Mouse (Mus musculus) heart, embryonic 14.5 days (tissue): Measurements from ENCODE around the gene Vmn2r24. TPM values are rescaled to one million over a fixed set of nuclear protein-coding genes. Genes with fewer than 3 reads are reported as not detected.
"Not testable (repeated sequence)": the region's sequence is repeated elsewhere in the genome, so short reads cannot be mapped to it uniquely, and the experiment has no call there.

ENCODE experiments used
- ATAC-seq: fragments of 200-750 bp; cut with Nextera tagmentation; 2 replicates; pipeline ENCODE4 v1.8.0; 2017; ENCODE audit warnings: low read depth, moderate TSS enrichment; ENCODE audit not compliant: insufficient number of reproducible peaks, insufficient read depth, low FRiP score
- H3K27ac ChIP-seq, 2 experiments: fragments of 200-500 bp in 1 of 2; fragments of 300-500 bp in 1 of 2; sonication (generic) in 1 of 2; replicated peaks in 1 of 2; 2 replicates each; pipeline ENCODE4 v1.5.1; 2012 to 2014; ENCODE audit warnings: low read depth in 2 of 2, low read length in 2 of 2, control low read depth in 1 of 2, mild to moderate bottlenecking in 1 of 2, mixed read lengths in 1 of 2; ENCODE audit not compliant: control insufficient read depth in 1 of 2, insufficient read depth in 1 of 2
- H3K27me3 ChIP-seq: fragments of 300-500 bp; sonication (generic); 2 replicates; pipeline ENCODE4 v1.6.1; 2014; ENCODE audit warnings: mild to moderate bottlenecking, low read length, control low read depth; ENCODE audit not compliant: control insufficient read depth, insufficient read depth
- H3K36me3 ChIP-seq: fragments of 300-500 bp; sonication (generic); 2 replicates; pipeline ENCODE4 v1.6.1; 2014; ENCODE audit warnings: mild to moderate bottlenecking, control low read depth, low read length, mixed read lengths; ENCODE audit not compliant: control insufficient read depth, insufficient read depth
- H3K4me1 ChIP-seq, 2 experiments: fragments of 200-500 bp in 1 of 2; fragments of 300-500 bp in 1 of 2; sonication (generic) in 1 of 2; 2 replicates each; pipeline ENCODE4 v1.6.1; 2012 to 2014; ENCODE audit warnings: low read length in 2 of 2, control low read depth in 1 of 2, mixed read lengths in 1 of 2; ENCODE audit not compliant: control insufficient read depth in 2 of 2, insufficient read depth in 2 of 2
- H3K4me2 ChIP-seq: fragments of 300-500 bp; sonication (generic); 2 replicates; pipeline ENCODE4 v1.6.1; 2014; ENCODE audit warnings: mild to moderate bottlenecking, low read length
- H3K4me3 ChIP-seq, 2 experiments: fragments of 200-500 bp in 1 of 2; fragments of 300-500 bp in 1 of 2; sonication (generic) in 1 of 2; 2 replicates each; pipeline ENCODE4 v1.5.1; 2012 to 2014; ENCODE audit warnings: low read length in 2 of 2, mild to moderate bottlenecking in 2 of 2, control low read depth in 1 of 2, low read depth in 1 of 2, moderate library complexity in 1 of 2; ENCODE audit not compliant: control insufficient read depth in 1 of 2, insufficient read depth in 1 of 2
- H3K9ac ChIP-seq: fragments of 300-500 bp; sonication (generic); 2 replicates; pipeline ENCODE4 v1.6.1; 2014; ENCODE audit warnings: mild to moderate bottlenecking, low read length
- H3K9me3 ChIP-seq: fragments of 300-500 bp; sonication (generic); 2 replicates; pipeline ENCODE4 v1.6.1; 2016; ENCODE audit warnings: low read length, control low read depth; ENCODE audit not compliant: control insufficient read depth
- WGBS: fragments of 180-500 bp; shearing (Covaris S2); extraction: QIAGEN DNeasy Blood & Tissue Kit; methylation state at CpG from one replicate; pipeline ENCODE4 v1.1.7; 2014; 5-methylcytosine and 5-hydroxymethylcytosine counted together
- polyA plus RNA-seq: library from polyadenylated mRNA; unstranded; fragments of >200 nt; fragmentation: Nextera tagmentation; extraction: Ambion mirVana; gene quantifications from 2 replicates; pipeline ENCODE4 v1.2.1, GENCODE M21; 2014

Gene Vmn2r24
- not detected in 2 replicates for polyA plus RNA-seq

GRCm38 (mm10) chr6:123778579-123778978, at the start of gene Vmn2r24:
Gene Vmn2r24, plus strand, starts transcription at chr6:123778879.
- Histone ChIP-seq H3K27me3 (no peaks in the 10 kb centered on the region), H3K27ac (no peak within 1 kb of the TSS), H3K4me3 (no peak within 1 kb of the TSS), H3K9me3 (no peaks in the 10 kb centered on the region), H3K36me3 (no peaks in the 10 kb centered on the region), H3K4me2 (no peak within 1 kb of the TSS), H3K9ac (no peak within 1 kb of the TSS), H3K4me1 (no peaks in the 10 kb centered on the region)
- ATAC-seq = no peak
- WGBS = 44% methylated on average over 1 of the region's 1 CpGs

GRCm38 (mm10) chr6:123770031-123770430, 8.6 kb upstream of the Vmn2r24 start:
- H3K36me3 ChIP-seq = no peaks in the 10 kb centered on the region
- no peak for ATAC-seq
- H3K27ac ChIP-seq = no peak overlapping the region
- no peaks in the 10 kb centered on the region for H3K4me1 ChIP-seq
- no peak overlapping the region for H3K9ac ChIP-seq
- H3K4me3 ChIP-seq = no peak overlapping the region
- no peaks in the 10 kb centered on the region for H3K27me3 ChIP-seq
- H3K9me3 ChIP-seq = no peaks in the 10 kb centered on the region
- H3K4me2 ChIP-seq = no peak overlapping the region
- WGBS = 71% methylated on average over 3 of the region's 3 CpGs

GRCm38 (mm10) chr6:123784857-123785256, 6.2 kb downstream of the Vmn2r24 start:
- H3K27me3 ChIP-seq = no peaks in the 10 kb centered on the region
- H3K27ac ChIP-seq = no peak overlapping the region
- no peaks in the 10 kb centered on the region for H3K9me3 ChIP-seq
- 54% methylated on average over 2 of the region's 2 CpGs for WGBS
- ATAC-seq = no peak; the same call in 1 of the 2 replicates
- no peaks in the 10 kb centered on the region for H3K36me3 ChIP-seq
- H3K9ac ChIP-seq = no peak overlapping the region
- no peak overlapping the region for H3K4me2 ChIP-seq
- no peaks in the 10 kb centered on the region for H3K4me1 ChIP-seq
- H3K4me3 ChIP-seq = no peak overlapping the region

- WGBS = 28% methylated on average over 9 of the region's 9 CpGs
- H3K9ac ChIP-seq = no peak overlapping the region
- H3K36me3 ChIP-seq = no peaks in the 10 kb centered on the region
- H3K4me3 ChIP-seq = no peak overlapping the region
- no peak overlapping the region for H3K4me2 ChIP-seq
- no peak for ATAC-seq
- no peaks in the 10 kb centered on the region for H3K27me3 ChIP-seq
- no peak overlapping the region for H3K27ac ChIP-seq
- H3K9me3 ChIP-seq = no peaks in the 10 kb centered on the region
- H3K4me1 ChIP-seq = no peaks in the 10 kb centered on the region
These were observed 15.1 kb downstream of the Vmn2r24 start for GRCm38 (mm10) chr6:123793746-123794145.

GRCm38 (mm10) chr6:123810291-123810690, 31.6 kb downstream of the Vmn2r24 start:
- not testable (repeated sequence) for H3K4me3 ChIP-seq, H3K9me3 ChIP-seq, H3K4me1 ChIP-seq, H3K36me3 ChIP-seq, H3K27ac ChIP-seq, H3K27me3 ChIP-seq, H3K9ac ChIP-seq, ATAC-seq, H3K4me2 ChIP-seq

GRCm38 (mm10) chr6:123819951-123820350, 41.3 kb downstream of the Vmn2r24 start:
- 70% methylated on average over 8 of the region's 8 CpGs for WGBS
- no peaks in the 10 kb centered on the region for H3K4me1 ChIP-seq
- no peaks in the 10 kb centered on the region for H3K27me3 ChIP-seq
- no peak overlapping the region for H3K4me3 ChIP-seq
- ATAC-seq = no peak
- H3K4me2 ChIP-seq = no peak overlapping the region
- H3K27ac ChIP-seq = no peak overlapping the region
- no peak overlapping the region for H3K9ac ChIP-seq
- no peaks in the 10 kb centered on the region for H3K9me3 ChIP-seq
- H3K36me3 ChIP-seq = no peaks in the 10 kb centered on the region

- not testable (repeated sequence) for H3K9me3 ChIP-seq, H3K4me2 ChIP-seq, H3K27me3 ChIP-seq, H3K36me3 ChIP-seq, H3K27ac ChIP-seq, H3K4me1 ChIP-seq, ATAC-seq, H3K9ac ChIP-seq, H3K4me3 ChIP-seq
- WGBS = 27% methylated on average over 1 of the region's 2 CpGs
These were observed 74.7 kb downstream of the Vmn2r24 start, which contains the start of gene Vmn2r25 for GRCm38 (mm10) chr6:123853363-123853762. Gene Vmn2r25, minus strand, starts transcription at chr6:123853463.
